Mouse (Mus musculus): ENCODE results near the gene Plekha6. TPM values are rescaled to one million over a fixed set of nuclear protein-coding genes. Genes with fewer than 3 reads are reported as not detected.

The Plekha6 gene
- polyA plus RNA-seq, 1 experiment, result not detected

- TF ChIP-seq CTCF (IDR thresholded peaks at IDR 0.05; ENCODE audit: low read depth, low read length) (no peak), POLR2A (IDR thresholded peaks at IDR 0.05; ENCODE audit: borderline replicate concordance, low read depth, low read length) (no peak)
- no peak overlapping the region for H3K4me3 ChIP-seq (ENCODE audit: insufficient read depth, low read length)
- H3K4me1 ChIP-seq (ENCODE audit: control insufficient read depth, insufficient read depth, low read length), result no peaks in the 10 kb centered on the region
- H3K27ac ChIP-seq (ENCODE audit: insufficient read depth, low read depth, low read length), result no peak overlapping the region
Measured at GRCm38 (mm10) chr1:133209482-133209881, 45.5 kb downstream of the Plekha6 start.

GRCm38 (mm10) chr1:133209901-133210516 is 46.0 kb downstream of the Plekha6 start:
- no peak overlapping the region for H3K27ac ChIP-seq (ENCODE audit: insufficient read depth, low read depth, low read length)
- no peak overlapping the region for H3K4me3 ChIP-seq (ENCODE audit: insufficient read depth, low read length)
- no peak for TF ChIP-seq CTCF (IDR thresholded peaks at IDR 0.05; ENCODE audit: low read depth, low read length)
- H3K4me1 ChIP-seq (ENCODE audit: control insufficient read depth, insufficient read depth, low read length), result no peaks in the 10 kb centered on the region

- Histone ChIP-seq H3K27ac (ENCODE audit: insufficient read depth, low read depth, low read length) (no peak overlapping the region), H3K4me1 (ENCODE audit: control insufficient read depth, insufficient read depth, low read length) (no peaks in the 10 kb centered on the region), H3K4me3 (ENCODE audit: insufficient read depth, low read length) (no peak overlapping the region)
- no peak for TF ChIP-seq CTCF (IDR thresholded peaks at IDR 0.05; ENCODE audit: low read depth, low read length)
Measured at GRCm38 (mm10) chr1:133210766-133211165, 46.8 kb downstream of the Plekha6 start.

GRCm38 (mm10) chr1:133212273-133212672 is 48.3 kb downstream of the Plekha6 start:
- no peaks in the 10 kb centered on the region for H3K4me1 ChIP-seq (ENCODE audit: control insufficient read depth, insufficient read depth, low read length)
- H3K4me3 ChIP-seq (ENCODE audit: insufficient read depth, low read length), result no peak overlapping the region
- no peak for TF ChIP-seq POLR2A (IDR thresholded peaks at IDR 0.05; ENCODE audit: borderline replicate concordance, low read depth, low read length)
- no peak for TF ChIP-seq CTCF (IDR thresholded peaks at IDR 0.05; ENCODE audit: low read depth, low read length)
- no peak overlapping the region for H3K27ac ChIP-seq (ENCODE audit: insufficient read depth, low read depth, low read length)

- Histone ChIP-seq H3K4me3 (ENCODE audit: insufficient read depth, low read length) (no peak overlapping the region), H3K4me1 (ENCODE audit: control insufficient read depth, insufficient read depth, low read length) (no peaks in the 10 kb centered on the region), H3K27ac (ENCODE audit: insufficient read depth, low read depth, low read length) (no peak overlapping the region)
- no peak for TF ChIP-seq POLR2A (IDR thresholded peaks at IDR 0.05; ENCODE audit: borderline replicate concordance, low read depth, low read length)
- no peak for TF ChIP-seq CTCF (IDR thresholded peaks at IDR 0.05; ENCODE audit: low read depth, low read length)
Measured at GRCm38 (mm10) chr1:133213098-133213497, 49.1 kb downstream of the Plekha6 start.

- Histone ChIP-seq H3K4me1 (ENCODE audit: control insufficient read depth, insufficient read depth, low read length) (no peaks in the 10 kb centered on the region), H3K27ac (ENCODE audit: insufficient read depth, low read depth, low read length) (no peak overlapping the region), H3K4me3 (ENCODE audit: insufficient read depth, low read length) (no peak overlapping the region)
- no peak for TF ChIP-seq CTCF (IDR thresholded peaks at IDR 0.05; ENCODE audit: low read depth, low read length)
- no peak for TF ChIP-seq POLR2A (IDR thresholded peaks at IDR 0.05; ENCODE audit: borderline replicate concordance, low read depth, low read length)
Measured at GRCm38 (mm10) chr1:133213901-133214300, 49.9 kb downstream of the Plekha6 start.

GRCm38 (mm10) chr1:133214672-133215359 is 50.8 kb downstream of the Plekha6 start:
- H3K4me1 ChIP-seq (ENCODE audit: control insufficient read depth, insufficient read depth, low read length), result no peaks in the 10 kb centered on the region
- H3K27ac ChIP-seq (ENCODE audit: insufficient read depth, low read depth, low read length), result no peak overlapping the region
- TF ChIP-seq CTCF (IDR thresholded peaks at IDR 0.05; ENCODE audit: low read depth, low read length) (no peak), POLR2A (IDR thresholded peaks at IDR 0.05; ENCODE audit: borderline replicate concordance, low read depth, low read length) (no peak)
- H3K4me3 ChIP-seq (ENCODE audit: insufficient read depth, low read length), result no peak overlapping the region

- Histone ChIP-seq H3K4me3 (ENCODE audit: insufficient read depth, low read length) (no peak overlapping the region), H3K27ac (ENCODE audit: insufficient read depth, low read depth, low read length) (no peak overlapping the region), H3K4me1 (ENCODE audit: control insufficient read depth, insufficient read depth, low read length) (no peaks in the 10 kb centered on the region)
- TF ChIP-seq CTCF (IDR thresholded peaks at IDR 0.05; ENCODE audit: low read depth, low read length), result no peak
- TF ChIP-seq POLR2A (IDR thresholded peaks at IDR 0.05; ENCODE audit: borderline replicate concordance, low read depth, low read length), result no peak
Measured at GRCm38 (mm10) chr1:133215360-133215700, 51.3 kb downstream of the Plekha6 start.

GRCm38 (mm10) chr1:133215753-133216152 is 51.7 kb downstream of the Plekha6 start:
- no peak for TF ChIP-seq CTCF (IDR thresholded peaks at IDR 0.05; ENCODE audit: low read depth, low read length)
- TF ChIP-seq POLR2A (IDR thresholded peaks at IDR 0.05; ENCODE audit: borderline replicate concordance, low read depth, low read length), result no peak
- no peak overlapping the region for H3K4me3 ChIP-seq (ENCODE audit: insufficient read depth, low read length)
- H3K4me1 ChIP-seq (ENCODE audit: control insufficient read depth, insufficient read depth, low read length), result no peaks in the 10 kb centered on the region
- H3K27ac ChIP-seq (ENCODE audit: insufficient read depth, low read depth, low read length), result no peak overlapping the region

GRCm38 (mm10) chr1:133217031-133217430 is 53.0 kb downstream of the Plekha6 start:
- no peak for TF ChIP-seq CTCF (IDR thresholded peaks at IDR 0.05; ENCODE audit: low read depth, low read length)
- Histone ChIP-seq H3K27ac (ENCODE audit: insufficient read depth, low read depth, low read length) (no peak overlapping the region), H3K4me3 (ENCODE audit: insufficient read depth, low read length) (no peak overlapping the region), H3K4me1 (ENCODE audit: control insufficient read depth, insufficient read depth, low read length) (no peaks in the 10 kb centered on the region)
